Mouse (Mus musculus): ENCODE results near the gene Zcchc17.

- TF ChIP-seq CTCF (IDR thresholded peaks at IDR 0.05 in 2 of 3, conservative IDR thresholded peaks at IDR 0.05 in 1 of 3; ENCODE audit: control insufficient read depth in 1 of 3, insufficient read depth in 1 of 3, low read depth in 2 of 3, low read length in 3 of 3, poor library complexity in 1 of 3, severe bottlenecking in 1 of 3), result no peak; a peak in 1 of 6 replicates
- no peak for TF ChIP-seq POLR2A (IDR thresholded peaks at IDR 0.05; ENCODE audit: control insufficient read depth in 1 of 2, insufficient read depth in 1 of 2, low read depth in 1 of 2, low read length in 2 of 2, poor library complexity in 1 of 2)
- TF ChIP-seq EP300 (IDR thresholded peaks at IDR 0.05; ENCODE audit: low read depth in 1 of 2, low read length in 2 of 2), result no peak
- TF ChIP-seq JUND (IDR thresholded peaks at IDR 0.05; ENCODE audit: low read depth, low read length), result no peak
- no peak for TF ChIP-seq ZKSCAN1 (IDR thresholded peaks at IDR 0.05; ENCODE audit: low read depth, low read length)
- TF ChIP-seq GABPA (IDR thresholded peaks at IDR 0.05; ENCODE audit: low read depth, low read length), result no peak
- TF ChIP-seq BHLHE40 (IDR thresholded peaks at IDR 0.05; ENCODE audit: borderline replicate concordance, low read depth, low read length), result no peak
- no peak for TF ChIP-seq CHD1 (IDR thresholded peaks at IDR 0.05; ENCODE audit: low read depth, low read length)
- no peak for TF ChIP-seq MYC (IDR thresholded peaks at IDR 0.05; ENCODE audit: low read depth, low read length)
- TF ChIP-seq HCFC1 (IDR thresholded peaks at IDR 0.05; ENCODE audit: low read depth, low read length), result no peak
- TF ChIP-seq ZC3H11A (IDR thresholded peaks at IDR 0.05; ENCODE audit: low read depth, low read length), result no peak
- no peak for TF ChIP-seq ZMIZ1 (IDR thresholded peaks at IDR 0.05; ENCODE audit: low read depth, low read length)
These were observed 40.2 kb downstream of the Zcchc17 start for GRCm38 (mm10) chr4:130319564-130319963.
